Mouse (Mus musculus): ENCODE results near the gene Ska2. TPM values are rescaled to one million over a fixed set of nuclear protein-coding genes. Genes with fewer than 3 reads are reported as not detected.

The Ska2 gene
- polyA plus RNA-seq, 1 experiment from 2014 or later = 142 TPM

DNA sequence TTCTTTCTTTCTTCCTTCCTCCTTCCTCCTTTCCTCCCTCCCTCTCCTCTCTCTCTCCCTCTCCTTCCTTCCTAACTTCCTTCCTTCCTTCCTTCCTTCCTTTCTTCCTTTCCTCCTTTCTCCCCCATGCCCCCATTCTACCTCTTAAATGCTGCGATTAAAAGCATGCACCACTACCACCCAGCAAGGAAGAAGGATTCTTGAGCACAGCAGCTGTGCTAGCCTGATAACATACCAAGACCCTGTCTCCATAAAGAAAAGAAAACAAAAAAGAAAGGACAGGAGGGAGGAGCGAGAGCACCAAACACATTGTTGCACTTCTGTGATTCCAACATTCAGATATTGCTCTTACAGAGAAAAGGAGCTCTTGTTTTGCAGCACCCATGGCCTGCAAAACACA is 21.9 kb upstream of the Ska2 start:
- no peak overlapping the region for H3K27ac ChIP-seq (ENCODE audit: low read depth, low read length)

DNA sequence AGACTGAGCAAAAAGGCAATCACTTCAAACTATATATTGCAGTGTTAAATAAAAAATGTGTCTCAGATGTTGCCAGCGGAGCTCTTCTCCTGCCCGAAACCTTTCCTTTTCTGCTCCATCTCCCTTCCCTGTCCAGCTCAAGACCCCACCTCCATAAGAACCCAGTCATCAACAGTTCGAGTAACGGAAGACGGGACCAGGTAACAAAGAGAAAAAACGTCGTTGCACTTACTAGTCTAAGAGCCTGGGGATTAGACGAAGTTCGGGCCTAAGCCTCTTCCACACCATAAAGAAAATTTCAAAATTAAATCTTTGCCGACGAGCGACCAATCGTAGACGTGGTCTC is 652 bp upstream of the Ska2 start, which contains the start of gene Prr11:
Prr11 (minus strand) TSS at position 300 of the 346 bp plus-strand sequence.
- peak within 1 kb of the TSS; percentile 67 for H3K4me2 ChIP-seq (ENCODE audit: low read depth, low read length, severe bottlenecking)
- H3K27ac ChIP-seq (ENCODE audit: low read depth, low read length) = peak within 1 kb of the TSS; percentile 96
- no peaks in the 10 kb centered on the region for H3K9me3 ChIP-seq (ENCODE audit: control insufficient read depth, low read length)
- H3K4me1 ChIP-seq (replicated peaks; ENCODE audit: control insufficient read depth, insufficient read depth, low read length) = peaks cover 2% of the 10 kb centered on the region; the same call in 1 of the 2 replicates
- ATAC-seq (replicated peaks; ENCODE audit: low FRiP score) (no peak), DNase-seq (ENCODE audit: low spot score) (no peak)
- H3K9ac ChIP-seq (ENCODE audit: low read length) = peak within 1 kb of the TSS; percentile 99
- H3K4me3 ChIP-seq (ENCODE audit: low read depth, low read length) = peak within 1 kb of the TSS; percentile 87
- no peaks in the 10 kb centered on the region for H3K27me3 ChIP-seq (ENCODE audit: control insufficient read depth, insufficient read depth, low read length)
- WGBS = 0% methylated on average over 14 of the region's 14 CpGs
- peaks cover 7% of the 10 kb centered on the region; the same call in 1 of the 2 replicates for H3K36me3 ChIP-seq (ENCODE audit: control insufficient read depth, insufficient read depth, low read length)

More for the DNA sequence above, 21.9 kb upstream of the Ska2 start:
- Histone ChIP-seq H3K27me3 (ENCODE audit: control insufficient read depth, insufficient read depth, low read length) (no peaks in the 10 kb centered on the region), H3K9me3 (ENCODE audit: control insufficient read depth, low read length) (no peaks in the 10 kb centered on the region), H3K4me2 (ENCODE audit: low read depth, low read length, severe bottlenecking) (peak overlapping the region; percentile 86), H3K4me1 (replicated peaks; ENCODE audit: control insufficient read depth, insufficient read depth, low read length) (peaks cover 7% of the 10 kb centered on the region), H3K36me3 (ENCODE audit: control insufficient read depth, insufficient read depth, low read length) (peaks cover 7% of the 10 kb centered on the region), H3K4me3 (ENCODE audit: low read depth, low read length) (peak overlapping the region; percentile 94), H3K9ac (ENCODE audit: low read length) (peak overlapping the region; percentile 95; the same call in 1 of the 2 replicates)
- ATAC-seq (replicated peaks; ENCODE audit: low FRiP score) (no peak), DNase-seq (ENCODE audit: low spot score) (no peak)
- WGBS = 66% methylated on average over 2 of the region's 2 CpGs

DNA sequence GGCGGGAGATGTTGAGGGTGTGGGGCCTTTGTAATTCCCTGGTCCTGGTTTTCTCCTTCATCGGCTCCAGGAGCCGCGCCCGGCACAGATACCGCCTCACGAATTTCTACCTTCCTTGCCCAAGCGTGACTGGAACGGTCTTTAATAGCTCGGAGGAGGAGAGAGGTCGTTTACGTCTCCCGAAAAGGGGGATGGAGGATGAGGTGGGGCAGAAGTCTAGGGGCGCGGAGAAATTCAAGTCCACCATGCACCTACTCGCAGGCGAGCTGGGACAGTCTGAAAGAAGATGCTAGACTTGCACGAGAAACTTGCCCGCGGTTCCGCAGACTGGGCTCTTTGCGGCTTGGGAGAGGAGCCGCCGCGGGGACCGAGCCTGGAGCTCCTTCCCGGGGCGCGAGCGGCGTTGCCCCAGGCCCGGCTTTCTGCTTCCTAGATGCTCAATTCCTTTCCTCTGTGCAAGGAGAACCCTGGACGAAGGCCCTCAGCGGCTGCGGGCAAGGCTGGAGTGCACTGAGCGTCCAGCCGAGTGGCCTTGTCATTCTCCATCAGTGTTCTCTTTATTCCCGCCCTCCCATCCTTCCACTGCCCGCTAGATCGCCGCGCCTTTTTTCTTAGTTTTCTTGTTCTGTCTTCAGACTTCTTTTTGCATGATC is 611 bp downstream of the Ska2 start:
- peak overlapping the region; percentile 52 for H3K4me2 ChIP-seq (ENCODE audit: low read depth, low read length, severe bottlenecking)
- H3K9ac ChIP-seq (ENCODE audit: low read length) = peak overlapping the region; percentile 99
- peak; percentile 79 for DNase-seq (ENCODE audit: low spot score)
- H3K9me3 ChIP-seq (ENCODE audit: control insufficient read depth, low read length) = no peaks in the 10 kb centered on the region
- no peaks in the 10 kb centered on the region for H3K27me3 ChIP-seq (ENCODE audit: control insufficient read depth, insufficient read depth, low read length)
- peak overlapping the region; percentile 96 for H3K27ac ChIP-seq (ENCODE audit: low read depth, low read length)
- WGBS = 0% methylated on average over 42 of the region's 42 CpGs
- ATAC-seq (replicated peaks; ENCODE audit: low FRiP score) = no peak; the same call in 1 of the 2 replicates
- peak overlapping the region; percentile 87 for H3K4me3 ChIP-seq (ENCODE audit: low read depth, low read length)
- H3K36me3 ChIP-seq (ENCODE audit: control insufficient read depth, insufficient read depth, low read length) = peaks cover 3% of the 10 kb centered on the region; the same call in 1 of the 2 replicates
- peaks cover 2% of the 10 kb centered on the region; the same call in 1 of the 2 replicates for H3K4me1 ChIP-seq (replicated peaks; ENCODE audit: control insufficient read depth, insufficient read depth, low read length)

DNA sequence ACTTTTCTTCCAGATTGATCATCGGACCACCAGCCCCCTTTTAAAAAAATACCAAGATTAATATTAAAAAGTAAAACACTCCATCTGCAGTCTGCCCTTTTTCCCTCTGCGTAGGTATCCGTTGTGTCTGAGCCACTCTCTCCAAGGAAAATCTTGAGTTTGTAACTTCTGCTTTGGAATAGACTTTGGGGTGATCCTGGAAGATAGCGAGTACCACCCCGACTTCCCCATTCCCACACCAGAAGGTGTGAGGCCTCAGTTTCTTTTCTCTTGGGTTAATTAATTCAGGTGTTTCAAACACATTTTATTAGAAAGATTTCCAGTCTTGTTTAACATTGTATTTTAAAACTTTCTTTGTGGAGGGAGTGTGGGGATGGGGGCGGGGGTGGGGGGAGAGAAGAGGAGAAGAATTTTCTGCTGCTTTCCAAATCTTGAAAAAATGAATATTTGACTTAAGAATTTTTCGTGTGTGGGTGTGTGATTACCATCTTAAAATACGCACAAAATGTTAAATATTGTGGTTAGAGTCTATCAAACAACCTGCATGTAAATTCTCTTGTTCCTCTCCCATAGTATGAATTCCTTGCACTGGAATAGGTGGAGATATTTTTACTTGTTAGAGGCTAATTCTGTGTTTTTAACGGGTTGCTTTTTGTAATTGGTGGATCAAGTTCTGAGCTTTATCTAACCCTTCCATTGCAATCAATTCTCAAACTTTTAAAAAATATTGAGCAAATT is 1.3 kb downstream of the Ska2 start:
- Histone ChIP-seq H3K9ac (ENCODE audit: low read length) (peak overlapping the region; percentile 99), H3K4me2 (ENCODE audit: low read depth, low read length, severe bottlenecking) (peak overlapping the region; percentile 52), H3K27ac (ENCODE audit: low read depth, low read length) (peak overlapping the region; percentile 96), H3K27me3 (ENCODE audit: control insufficient read depth, insufficient read depth, low read length) (no peaks in the 10 kb centered on the region), H3K4me3 (ENCODE audit: low read depth, low read length) (peak overlapping the region; percentile 87), H3K36me3 (ENCODE audit: control insufficient read depth, insufficient read depth, low read length) (peaks cover 3% of the 10 kb centered on the region; the same call in 1 of the 2 replicates), H3K4me1 (replicated peaks; ENCODE audit: control insufficient read depth, insufficient read depth, low read length) (peaks cover 2% of the 10 kb centered on the region; the same call in 1 of the 2 replicates), H3K9me3 (ENCODE audit: control insufficient read depth, low read length) (no peaks in the 10 kb centered on the region)
- DNase-seq (ENCODE audit: low spot score) = no peak
- WGBS = 7% methylated on average over 9 of the region's 9 CpGs
- no peak for ATAC-seq (replicated peaks; ENCODE audit: low FRiP score)

DNA sequence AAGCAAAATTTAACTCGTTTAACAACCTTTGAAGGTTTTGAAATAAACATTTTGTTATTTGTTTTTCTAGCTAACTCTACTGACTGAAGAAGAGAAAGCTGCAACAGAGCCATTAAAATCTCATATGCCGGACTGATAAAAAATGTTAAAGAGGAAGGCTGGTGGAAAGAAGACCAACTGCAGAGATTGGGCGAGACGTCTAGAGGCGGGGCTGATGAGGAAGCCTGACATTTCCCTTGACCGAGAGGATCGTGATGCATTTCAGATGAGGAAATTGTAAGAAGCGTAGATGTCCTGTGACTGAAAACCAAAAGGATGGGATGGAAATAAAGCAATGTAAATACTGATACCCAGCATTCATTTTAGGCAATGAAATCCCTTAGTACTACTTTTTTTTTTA is 12.8 kb downstream of the Ska2 start:
- no peak overlapping the region for H3K9ac ChIP-seq (ENCODE audit: low read length)
- no peak overlapping the region for H3K27ac ChIP-seq (ENCODE audit: low read depth, low read length)
- no peak overlapping the region for H3K4me2 ChIP-seq (ENCODE audit: low read depth, low read length, severe bottlenecking)
- no peak overlapping the region for H3K4me3 ChIP-seq (ENCODE audit: low read depth, low read length)
- WGBS = 86% methylated on average over 8 of the region's 8 CpGs
- ATAC-seq (replicated peaks; ENCODE audit: low FRiP score) (no peak), DNase-seq (ENCODE audit: low spot score) (no peak)
- peaks cover 26% of the 10 kb centered on the region for H3K36me3 ChIP-seq (ENCODE audit: control insufficient read depth, insufficient read depth, low read length)
- 0 out of 2 replicates have a peak, but pooled peaks cover 1% of the 10 kb centered on the region for H3K4me1 ChIP-seq (replicated peaks; ENCODE audit: control insufficient read depth, insufficient read depth, low read length)
- no peaks in the 10 kb centered on the region for H3K27me3 ChIP-seq (ENCODE audit: control insufficient read depth, insufficient read depth, low read length)
- H3K9me3 ChIP-seq (ENCODE audit: control insufficient read depth, low read length) = no peaks in the 10 kb centered on the region

DNA sequence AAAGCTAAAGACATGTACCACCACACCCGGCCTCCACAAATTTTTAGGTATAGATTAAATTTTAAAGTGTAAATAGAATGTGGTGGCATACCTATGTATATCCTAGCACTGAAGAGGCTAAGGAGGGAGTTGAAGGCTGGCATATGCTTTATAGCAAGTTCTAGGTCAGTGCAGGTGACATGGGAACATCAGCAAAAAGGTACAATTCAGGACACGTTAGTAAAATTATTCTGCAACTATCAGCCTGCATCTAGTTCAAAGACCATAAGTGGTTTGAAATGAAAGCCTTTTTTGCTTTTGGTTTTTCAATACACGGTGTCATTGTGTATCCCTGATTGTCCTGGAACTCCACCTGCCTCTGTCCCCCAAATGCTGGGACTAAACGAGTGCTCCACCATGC is 16.5 kb downstream of the Ska2 start:
- H3K4me3 ChIP-seq (ENCODE audit: low read depth, low read length) = no peak overlapping the region; the same call in 1 of the 2 replicates
- peak overlapping the region; percentile 68 for H3K4me2 ChIP-seq (ENCODE audit: low read depth, low read length, severe bottlenecking)

DNA sequence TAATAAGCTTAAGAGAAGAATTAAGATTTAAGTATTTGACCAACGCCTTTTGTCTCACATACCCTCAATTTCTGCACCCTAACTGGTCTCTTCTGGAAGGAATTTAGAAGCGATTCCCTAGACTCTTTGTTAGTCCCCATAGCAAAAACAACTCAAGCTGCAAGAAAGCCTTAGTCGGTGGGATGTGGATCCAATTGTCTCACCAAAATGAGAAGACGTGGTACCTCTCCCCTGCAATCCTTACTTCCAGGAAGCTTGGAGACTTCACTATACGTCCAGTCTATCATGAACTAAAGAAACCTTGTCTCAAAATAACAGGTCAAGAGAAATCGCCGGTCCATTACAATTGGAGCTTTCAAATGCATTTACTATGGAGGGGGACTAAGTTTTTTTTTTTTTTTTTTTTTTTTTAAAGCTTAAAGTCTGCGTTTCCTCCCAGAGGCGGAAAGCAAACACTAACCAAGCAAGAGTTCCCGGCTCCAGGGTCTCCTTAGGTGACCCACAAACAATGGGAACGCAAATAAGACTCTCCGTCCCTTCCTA is 17.3 kb downstream of the Ska2 start:
- H3K27me3 ChIP-seq (ENCODE audit: control insufficient read depth, insufficient read depth, low read length) = no peaks in the 10 kb centered on the region
- H3K36me3 ChIP-seq (ENCODE audit: control insufficient read depth, insufficient read depth, low read length) = peaks cover 13% of the 10 kb centered on the region; the same call in 1 of the 2 replicates
- H3K4me1 ChIP-seq (replicated peaks; ENCODE audit: control insufficient read depth, insufficient read depth, low read length) = peaks cover 1% of the 10 kb centered on the region; the same call in 1 of the 2 replicates
- H3K4me2 ChIP-seq (ENCODE audit: low read depth, low read length, severe bottlenecking) = peak overlapping the region; percentile 68
- ATAC-seq (replicated peaks; ENCODE audit: low FRiP score) (no peak; the same call in 1 of the 2 replicates), DNase-seq (ENCODE audit: low spot score) (no peak)
- H3K4me3 ChIP-seq (ENCODE audit: low read depth, low read length) = peak overlapping the region; percentile 96
- no peaks in the 10 kb centered on the region for H3K9me3 ChIP-seq (ENCODE audit: control insufficient read depth, low read length)
- H3K27ac ChIP-seq (ENCODE audit: low read depth, low read length) = peak overlapping the region; percentile 92
- 2% methylated on average over 12 of the region's 12 CpGs for WGBS
- peak overlapping the region; percentile 55 for H3K9ac ChIP-seq (ENCODE audit: low read length)

More for the DNA sequence above, 16.5 kb downstream of the Ska2 start:
- DNase-seq (ENCODE audit: low spot score) = no peak
- peaks cover 15% of the 10 kb centered on the region; the same call in 1 of the 2 replicates for H3K36me3 ChIP-seq (ENCODE audit: control insufficient read depth, insufficient read depth, low read length)
- H3K4me1 ChIP-seq (replicated peaks; ENCODE audit: control insufficient read depth, insufficient read depth, low read length) = peaks cover 1% of the 10 kb centered on the region; the same call in 1 of the 2 replicates
- WGBS = 60% methylated on average over 4 of the region's 4 CpGs
- no peaks in the 10 kb centered on the region for H3K9me3 ChIP-seq (ENCODE audit: control insufficient read depth, low read length)
- H3K27me3 ChIP-seq (ENCODE audit: control insufficient read depth, insufficient read depth, low read length) = no peaks in the 10 kb centered on the region
- H3K9ac ChIP-seq (ENCODE audit: low read length) = no peak overlapping the region; the same call in 1 of the 2 replicates
- H3K27ac ChIP-seq (ENCODE audit: low read depth, low read length) = peak overlapping the region; percentile 92; the same call in 1 of the 2 replicates
- ATAC-seq (replicated peaks; ENCODE audit: low FRiP score) = no peak

Data from forebrain, embryonic 11.5 days (tissue).